Mouse (Mus musculus): ENCODE measurements around the gene Gpr3. TPM values are rescaled to one million over a fixed set of nuclear protein-coding genes. Genes with fewer than 3 reads are reported as not detected.
A peak's percentile ranks its signal among the peaks of the same experiment; 100 is the strongest.

The Gpr3 gene
- polyA plus RNA-seq, 1 experiment from 2014 or later, result 0.27 TPM

DNA sequence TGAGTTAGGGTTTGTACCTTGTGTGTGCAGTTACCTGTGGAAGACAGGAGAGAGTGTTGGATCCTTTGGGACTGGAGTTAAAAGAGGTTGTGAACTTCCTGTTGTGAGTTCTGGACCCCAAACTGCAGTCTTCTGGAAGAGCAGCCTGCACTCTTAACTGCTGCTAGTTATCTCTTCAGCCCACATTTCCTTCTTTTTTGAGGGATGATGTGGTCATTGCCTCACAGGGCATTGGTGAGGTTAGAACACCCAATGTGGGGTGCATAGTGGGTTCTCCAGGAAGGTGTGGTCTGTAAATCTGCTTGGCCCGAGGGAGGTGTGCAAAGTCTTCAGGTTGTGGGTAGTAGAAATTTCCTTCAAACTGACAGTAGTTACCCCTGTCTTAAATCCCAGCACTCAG is 32.0 kb upstream of the Gpr3 start:
- no peaks in the 10 kb centered on the region for H3K36me3 ChIP-seq (replicated peaks)
- no peak for DNase-seq (ENCODE audit: extremely low spot score, low spot score)
- peaks cover 31% of the 10 kb centered on the region for H3K4me1 ChIP-seq
- WGBS, result 82% methylated on average over 1 of the region's 1 CpGs
- H3K27me3 ChIP-seq (ENCODE audit: poor library complexity, severe bottlenecking), result peaks cover 98% of the 10 kb centered on the region
- H3K9me3 ChIP-seq, result no peaks in the 10 kb centered on the region
- no peak overlapping the region for H3K27ac ChIP-seq
- no peak overlapping the region for H3K4me3 ChIP-seq

DNA sequence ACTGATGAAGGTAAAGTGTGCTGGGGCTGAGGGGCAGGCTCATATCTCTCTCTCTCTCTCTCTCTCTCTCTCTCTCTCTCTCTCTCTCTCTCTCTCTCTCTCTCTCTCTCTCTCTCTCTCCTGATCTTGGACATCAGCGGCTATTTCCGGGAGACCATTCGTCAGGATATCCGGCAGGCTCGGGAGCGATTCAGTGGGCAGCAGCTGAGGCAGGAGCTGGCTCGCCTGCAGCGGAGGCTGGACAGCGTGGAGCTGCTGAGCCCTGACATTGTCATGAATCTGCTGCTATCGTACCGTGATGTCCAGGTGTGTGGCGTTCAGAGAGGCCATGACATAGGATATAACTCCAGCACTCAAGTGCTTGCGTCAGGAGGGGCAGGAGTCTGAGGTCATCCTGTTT is 31.2 kb upstream of the Gpr3 start:
- peaks cover 98% of the 10 kb centered on the region for H3K27me3 ChIP-seq (ENCODE audit: poor library complexity, severe bottlenecking)
- 69% methylated on average over 13 of the region's 13 CpGs for WGBS
- no peak overlapping the region for H3K27ac ChIP-seq
- peaks cover 31% of the 10 kb centered on the region for H3K4me1 ChIP-seq
- no peaks in the 10 kb centered on the region for H3K36me3 ChIP-seq (replicated peaks)
- no peak for DNase-seq (ENCODE audit: extremely low spot score, low spot score)
- H3K9me3 ChIP-seq, result no peaks in the 10 kb centered on the region
- H3K4me3 ChIP-seq, result no peak overlapping the region

DNA sequence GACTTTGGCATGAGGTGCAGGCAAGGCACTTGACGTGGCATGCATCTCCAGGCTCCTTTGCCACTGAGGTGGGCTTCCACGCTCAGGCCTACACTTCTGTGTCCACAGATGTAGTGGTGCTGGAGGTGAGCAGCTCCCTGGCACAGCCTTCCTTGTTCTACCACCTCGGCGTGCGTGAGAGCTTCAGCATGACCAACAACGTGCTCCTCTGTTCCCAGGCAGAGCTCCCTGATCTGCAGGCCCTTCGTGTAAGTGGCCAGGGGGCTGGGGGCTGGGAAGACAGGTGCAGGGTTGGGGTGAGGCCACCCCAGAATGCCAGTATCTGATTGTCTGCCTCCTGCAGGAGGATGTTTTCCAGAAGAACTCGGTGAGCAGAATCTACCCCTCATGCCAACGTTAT is 30.4 kb upstream of the Gpr3 start:
- 54% methylated on average over 9 of the region's 9 CpGs for WGBS
- Histone ChIP-seq H3K4me3 (no peak overlapping the region), H3K36me3 (replicated peaks) (no peaks in the 10 kb centered on the region), H3K27ac (no peak overlapping the region), H3K4me1 (peaks cover 31% of the 10 kb centered on the region), H3K27me3 (ENCODE audit: poor library complexity, severe bottlenecking) (peaks cover 95% of the 10 kb centered on the region), H3K9me3 (no peaks in the 10 kb centered on the region)
- no peak for DNase-seq (ENCODE audit: extremely low spot score, low spot score)

DNA sequence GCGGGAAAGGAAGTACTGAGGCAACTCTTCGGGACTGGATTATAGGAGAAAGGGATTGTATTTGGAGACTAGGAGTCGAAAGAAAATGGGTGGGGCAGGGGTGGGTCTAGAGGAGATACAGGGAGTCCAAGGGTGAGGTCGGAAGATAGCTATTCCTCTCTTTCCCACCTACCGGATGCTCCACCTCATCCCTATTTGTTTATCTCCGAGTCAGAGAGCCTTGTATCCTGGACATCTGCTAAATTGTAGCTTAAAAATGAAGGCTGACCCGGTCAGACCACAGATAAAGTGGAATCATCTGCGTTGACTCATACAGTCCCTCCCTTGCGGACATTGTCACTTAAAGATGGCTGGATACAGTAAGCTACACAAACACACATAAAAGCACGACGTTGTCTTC is 29.6 kb upstream of the Gpr3 start:
- peaks cover 95% of the 10 kb centered on the region for H3K27me3 ChIP-seq (ENCODE audit: poor library complexity, severe bottlenecking)
- H3K4me3 ChIP-seq, result peak overlapping the region; percentile 70
- H3K9me3 ChIP-seq, result no peaks in the 10 kb centered on the region
- H3K27ac ChIP-seq, result no peak overlapping the region
- no peaks in the 10 kb centered on the region for H3K36me3 ChIP-seq (replicated peaks)
- H3K4me1 ChIP-seq, result peaks cover 31% of the 10 kb centered on the region
- no peak for DNase-seq (ENCODE audit: extremely low spot score, low spot score)
- 36% methylated on average over 11 of the region's 11 CpGs for WGBS

DNA sequence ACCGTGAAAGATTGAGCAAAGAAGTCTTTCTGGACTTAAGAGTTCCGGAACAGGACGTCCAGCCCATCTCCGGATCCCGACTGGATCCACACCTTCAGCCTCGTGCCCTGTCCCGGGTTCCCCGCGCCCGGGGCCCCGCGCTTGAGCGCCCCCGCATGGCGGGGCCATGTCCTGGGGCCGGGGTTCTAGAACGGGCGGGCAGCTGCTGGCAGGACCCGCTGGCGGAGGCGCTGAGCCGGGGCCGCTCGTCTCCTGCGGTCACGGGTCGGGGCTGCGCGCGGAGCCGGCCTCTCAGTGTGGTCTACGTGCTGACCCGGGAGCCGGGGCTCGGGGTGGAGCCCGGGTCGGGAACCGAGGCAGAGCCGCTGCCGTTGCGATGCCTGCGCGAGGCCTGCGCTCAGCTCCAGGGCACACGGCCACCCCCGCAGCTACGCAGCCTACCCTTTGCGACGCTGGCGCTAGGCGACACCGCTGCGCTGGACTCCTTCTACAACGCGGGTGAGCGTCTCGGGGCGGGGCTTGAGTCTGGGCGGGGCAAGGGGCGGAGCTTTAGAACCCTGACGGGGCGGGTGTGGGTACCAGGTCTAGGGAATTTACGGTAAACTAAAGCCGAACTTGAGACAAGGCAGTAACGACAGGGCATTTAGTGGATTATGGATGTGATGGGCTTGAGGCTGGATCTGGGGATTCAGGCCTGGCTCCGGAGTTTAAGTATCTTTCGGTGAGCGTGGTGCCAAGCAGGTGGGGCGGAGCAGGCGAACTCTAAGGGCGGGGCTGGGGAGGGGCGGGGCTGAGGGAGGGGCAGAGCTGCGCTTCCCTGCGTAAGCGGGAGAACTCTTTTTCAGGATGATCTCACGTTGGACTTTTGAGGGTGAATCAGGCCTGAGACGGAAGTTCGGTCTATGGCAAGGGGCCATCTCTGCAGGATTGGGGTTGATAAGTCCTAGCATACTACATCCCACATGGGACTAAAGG is 28.9 kb upstream of the Gpr3 start:
- H3K27ac ChIP-seq, result peak overlapping the region; percentile 83
- peaks cover 31% of the 10 kb centered on the region for H3K4me1 ChIP-seq
- H3K27me3 ChIP-seq (ENCODE audit: poor library complexity, severe bottlenecking), result peaks cover 91% of the 10 kb centered on the region
- peak; percentile 94 for DNase-seq (ENCODE audit: extremely low spot score, low spot score)
- H3K9me3 ChIP-seq, result no peaks in the 10 kb centered on the region
- peak overlapping the region; percentile 70 for H3K4me3 ChIP-seq
- no peaks in the 10 kb centered on the region for H3K36me3 ChIP-seq (replicated peaks)
- under 1% methylated on average over 78 of the region's 78 CpGs for WGBS

DNA sequence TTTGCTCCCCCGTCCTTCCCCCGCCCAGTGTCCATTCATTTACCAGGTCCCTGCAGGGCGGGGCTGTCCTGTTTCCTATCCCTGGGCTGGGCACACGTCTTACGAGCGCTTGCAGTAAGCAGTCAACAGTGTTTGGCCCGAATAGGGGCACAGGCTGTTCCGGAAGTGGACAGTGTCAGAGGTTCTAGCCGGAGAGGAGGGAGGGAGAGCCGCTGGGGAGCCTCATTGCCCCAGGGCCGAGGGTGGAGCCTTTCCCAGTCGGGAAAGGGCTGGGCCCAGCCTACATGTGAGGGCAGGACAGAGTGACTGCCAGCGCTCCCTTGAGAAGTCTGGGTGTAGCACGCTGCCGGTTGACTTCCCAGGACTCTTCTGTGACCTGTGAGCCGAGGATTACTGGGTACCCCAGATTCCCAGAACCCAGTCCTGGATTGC is 28.2 kb upstream of the Gpr3 start, which contains the start of gene Map3k6:
Gene Map3k6, plus strand, starts transcription at position 329 of the 432 bp plus-strand sequence.
- H3K36me3 ChIP-seq (replicated peaks), result no peaks in the 10 kb centered on the region
- 4% methylated on average over 16 of the region's 16 CpGs for WGBS
- peaks cover 89% of the 10 kb centered on the region for H3K27me3 ChIP-seq (ENCODE audit: poor library complexity, severe bottlenecking)
- no peaks in the 10 kb centered on the region for H3K9me3 ChIP-seq
- H3K27ac ChIP-seq, result peak within 1 kb of the TSS; percentile 83
- peak; percentile 49 for DNase-seq (ENCODE audit: extremely low spot score, low spot score)
- H3K4me3 ChIP-seq, result peak within 1 kb of the TSS; percentile 70
- peaks cover 31% of the 10 kb centered on the region for H3K4me1 ChIP-seq

DNA sequence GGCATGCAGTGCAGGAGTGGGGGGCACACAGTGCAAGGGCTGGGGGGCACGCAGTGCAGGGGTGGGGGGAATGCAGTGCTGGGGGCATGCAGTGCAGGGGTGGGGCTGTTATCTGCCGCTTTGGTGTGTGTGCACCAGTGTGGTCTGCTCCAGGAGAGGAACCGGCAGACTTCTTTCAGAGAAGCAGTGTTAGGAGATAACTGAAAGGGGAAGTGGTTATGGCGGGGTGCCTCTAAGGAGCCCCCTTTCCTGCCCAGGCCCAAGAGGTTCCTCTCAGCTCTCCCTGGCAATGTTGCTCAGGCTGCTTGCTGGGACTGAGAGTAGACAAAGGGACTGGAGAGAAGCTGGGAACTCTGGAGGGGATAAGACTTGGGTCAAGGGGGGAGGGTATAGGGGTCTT is 25.6 kb upstream of the Gpr3 start:
- Histone ChIP-seq H3K27me3 (ENCODE audit: poor library complexity, severe bottlenecking) (peaks cover 63% of the 10 kb centered on the region), H3K36me3 (replicated peaks) (no peaks in the 10 kb centered on the region), H3K4me3 (no peak overlapping the region), H3K9me3 (no peaks in the 10 kb centered on the region), H3K4me1 (peaks cover 22% of the 10 kb centered on the region), H3K27ac (no peak overlapping the region)
- no peak for DNase-seq (ENCODE audit: extremely low spot score, low spot score)
- WGBS, result 89% methylated on average over 4 of the region's 4 CpGs

DNA sequence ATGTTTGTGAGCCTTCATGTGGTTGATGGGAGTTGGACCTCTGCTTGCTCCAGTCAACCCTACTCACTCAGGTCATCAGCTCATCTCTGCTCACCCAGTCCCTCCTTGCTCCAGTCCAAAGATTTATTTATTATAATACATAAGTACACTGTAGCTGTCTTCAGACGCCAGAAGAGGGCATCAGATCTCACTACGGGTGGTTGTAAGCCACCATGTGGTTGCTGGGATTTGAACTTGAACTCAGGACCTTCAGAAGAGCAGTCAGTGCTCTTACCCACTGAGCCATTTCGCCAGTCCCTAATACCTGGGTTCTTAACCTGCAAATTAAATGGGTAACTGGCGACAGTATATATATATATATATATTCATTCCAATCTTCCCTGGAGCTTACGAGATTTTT is 23.1 kb upstream of the Gpr3 start:
- 0 out of 2 replicates have a peak, but pooled peaks cover 5% of the 10 kb centered on the region for H3K9me3 ChIP-seq
- peaks cover 40% of the 10 kb centered on the region for H3K27me3 ChIP-seq (ENCODE audit: poor library complexity, severe bottlenecking)
- no peak for DNase-seq (ENCODE audit: extremely low spot score, low spot score)
- no peak overlapping the region for H3K27ac ChIP-seq
- no peak overlapping the region for H3K4me3 ChIP-seq
- WGBS, result 85% methylated on average over 5 of the region's 5 CpGs
- H3K36me3 ChIP-seq (replicated peaks), result no peaks in the 10 kb centered on the region
- H3K4me1 ChIP-seq, result peaks cover 3% of the 10 kb centered on the region

DNA sequence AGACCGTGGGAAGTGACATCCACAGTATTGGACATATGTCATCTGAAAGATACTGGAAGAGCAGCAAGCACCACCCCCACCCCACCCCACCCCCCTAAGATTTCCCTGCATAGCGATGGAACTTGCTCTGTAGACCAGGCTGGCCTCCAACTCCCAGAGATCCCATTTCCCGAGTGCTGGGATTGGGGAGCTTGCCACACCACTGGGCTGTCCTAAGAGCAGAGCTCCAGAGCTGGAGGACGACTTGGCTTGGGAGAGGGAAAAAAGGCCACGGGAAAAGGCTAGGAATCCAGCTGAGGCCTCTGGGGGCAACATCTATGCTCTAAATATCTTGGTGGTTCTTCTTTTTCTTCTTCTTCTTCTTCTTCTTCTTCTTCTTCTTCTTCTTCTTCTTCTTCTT is 22.4 kb upstream of the Gpr3 start:
- H3K27ac ChIP-seq, result no peak overlapping the region
- 67% methylated on average over 5 of the region's 5 CpGs for WGBS
- H3K36me3 ChIP-seq (replicated peaks), result no peaks in the 10 kb centered on the region
- H3K4me1 ChIP-seq, result peaks cover 3% of the 10 kb centered on the region
- no peak for DNase-seq (ENCODE audit: extremely low spot score, low spot score)
- peaks cover 34% of the 10 kb centered on the region for H3K27me3 ChIP-seq (ENCODE audit: poor library complexity, severe bottlenecking)
- 0 out of 2 replicates have a peak, but pooled peaks cover 5% of the 10 kb centered on the region for H3K9me3 ChIP-seq
- no peak overlapping the region for H3K4me3 ChIP-seq

DNA sequence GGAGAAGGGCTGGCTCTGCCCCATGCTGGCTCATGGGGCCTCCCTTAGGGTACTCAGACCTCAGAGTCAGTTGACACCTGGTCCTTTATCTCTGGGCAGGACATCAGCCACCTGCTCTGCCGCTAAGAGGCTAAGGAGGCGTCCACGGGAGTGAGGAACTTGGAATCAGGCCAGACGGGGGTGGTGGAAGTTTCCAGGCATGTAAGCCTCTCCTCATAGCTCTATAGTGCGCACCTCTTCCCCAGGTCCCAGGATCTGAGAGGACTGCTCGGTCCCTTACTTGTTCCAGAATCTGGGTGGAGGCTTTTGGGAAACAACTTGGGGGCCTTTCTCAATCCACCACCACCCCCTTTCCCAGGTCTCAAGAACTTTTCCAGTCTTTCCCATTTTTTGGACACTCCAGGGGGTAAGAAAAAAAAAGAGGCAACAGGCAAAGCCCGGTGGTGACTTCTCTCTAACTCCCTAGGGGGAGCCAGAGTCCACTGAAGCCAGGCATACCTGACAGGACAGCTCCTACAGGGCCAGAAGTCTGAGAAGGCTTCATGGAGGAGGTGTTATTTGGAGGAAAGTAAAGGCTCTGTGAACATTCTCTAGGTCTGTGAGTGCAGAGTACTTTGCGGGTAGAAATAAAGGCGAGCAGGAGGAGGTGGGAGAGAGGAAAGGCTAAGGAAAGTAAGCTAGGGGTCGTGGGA is 21.1 kb upstream of the Gpr3 start:
- 41% methylated on average over 10 of the region's 10 CpGs for WGBS
- no peak for DNase-seq (ENCODE audit: extremely low spot score, low spot score)
- H3K4me3 ChIP-seq, result no peak overlapping the region
- peaks cover 8% of the 10 kb centered on the region for H3K4me1 ChIP-seq
- H3K36me3 ChIP-seq (replicated peaks), result no peaks in the 10 kb centered on the region
- no peak overlapping the region for H3K27ac ChIP-seq
- H3K9me3 ChIP-seq, result 0 out of 2 replicates have a peak, but pooled peaks cover 5% of the 10 kb centered on the region
- H3K27me3 ChIP-seq (ENCODE audit: poor library complexity, severe bottlenecking), result peaks cover 20% of the 10 kb centered on the region

DNA sequence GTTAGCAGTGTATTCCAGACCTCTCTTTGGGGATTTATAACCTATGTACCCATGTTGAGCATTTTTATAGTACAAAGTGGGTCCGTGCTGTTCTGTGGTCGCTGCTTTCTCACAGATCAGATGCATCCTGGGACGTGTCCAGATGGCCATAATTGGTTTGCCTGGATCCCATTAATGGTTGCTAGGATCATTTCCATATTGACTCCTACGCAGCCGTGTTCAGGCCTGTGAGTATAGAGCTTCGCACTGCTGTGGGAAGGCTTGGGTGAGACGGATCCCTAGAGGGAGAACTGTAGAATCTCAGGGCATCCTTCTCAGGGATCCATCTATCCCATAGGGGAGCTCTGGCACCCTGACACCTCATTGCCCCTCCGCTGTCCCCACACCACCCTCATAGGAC is 17.2 kb upstream of the Gpr3 start:
- no peaks in the 10 kb centered on the region; the same call in 1 of the 2 replicates for H3K27me3 ChIP-seq (ENCODE audit: poor library complexity, severe bottlenecking)
- no peak for DNase-seq (ENCODE audit: extremely low spot score, low spot score)
- no peaks in the 10 kb centered on the region for H3K36me3 ChIP-seq (replicated peaks)
- no peak overlapping the region for H3K4me3 ChIP-seq
- peaks cover 11% of the 10 kb centered on the region for H3K4me1 ChIP-seq
- 0 out of 2 replicates have a peak, but pooled peaks cover 5% of the 10 kb centered on the region for H3K9me3 ChIP-seq
- 65% methylated on average over 8 of the region's 8 CpGs for WGBS
- peak overlapping the region; percentile 40; the same call in 1 of the 2 replicates for H3K27ac ChIP-seq

DNA sequence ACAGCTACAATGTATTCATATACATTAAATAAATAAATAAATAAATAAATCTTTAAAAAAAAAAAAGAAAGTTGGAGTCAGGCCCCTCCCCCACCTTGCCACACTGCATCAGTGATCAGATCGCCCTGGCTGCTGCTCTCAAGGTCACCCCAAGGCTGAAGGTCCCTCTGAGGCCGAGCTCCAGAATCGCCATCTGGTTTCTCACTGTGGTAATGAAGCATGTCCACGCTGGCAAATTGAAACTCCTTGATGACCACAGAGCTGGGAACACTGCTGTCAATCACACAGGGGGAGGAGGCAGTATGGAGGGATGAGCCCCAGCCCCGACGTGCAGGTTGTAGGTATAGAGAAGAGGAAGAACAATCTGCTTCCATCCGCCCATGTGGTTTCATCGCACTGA is 15.3 kb upstream of the Gpr3 start:
- Histone ChIP-seq H3K27me3 (ENCODE audit: poor library complexity, severe bottlenecking) (peaks cover 16% of the 10 kb centered on the region), H3K4me3 (no peak overlapping the region), H3K9me3 (0 out of 2 replicates have a peak, but pooled peaks cover 5% of the 10 kb centered on the region), H3K36me3 (replicated peaks) (no peaks in the 10 kb centered on the region), H3K27ac (no peak overlapping the region), H3K4me1 (peaks cover 29% of the 10 kb centered on the region)
- no peak for DNase-seq (ENCODE audit: extremely low spot score, low spot score)
- WGBS, result 71% methylated on average over 8 of the region's 8 CpGs

DNA sequence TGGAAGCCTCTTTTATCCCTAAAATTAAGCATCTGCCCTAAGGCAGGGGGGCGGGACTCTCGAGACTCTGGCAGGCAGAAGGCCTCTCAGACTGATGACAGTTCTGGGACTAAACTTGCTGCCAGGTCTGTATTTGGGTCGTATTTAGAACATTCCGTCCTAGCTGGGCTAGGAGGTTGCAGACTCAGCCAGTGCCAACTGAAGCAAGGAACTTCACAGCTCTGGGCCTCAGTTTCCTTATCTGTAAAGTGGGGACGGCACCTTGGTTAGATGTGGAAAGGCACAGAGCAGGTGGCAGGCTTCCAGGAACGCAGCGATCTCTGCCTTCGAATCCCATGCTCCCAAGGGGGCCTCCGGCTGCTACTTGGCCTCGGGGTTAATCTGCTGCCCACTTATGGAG is 13.7 kb upstream of the Gpr3 start:
- WGBS, result 81% methylated on average over 10 of the region's 10 CpGs

More for the DNA sequence above, 13.7 kb upstream of the Gpr3 start:
- H3K4me3 ChIP-seq, result no peak overlapping the region
- no peaks in the 10 kb centered on the region for H3K9me3 ChIP-seq
- peaks cover 36% of the 10 kb centered on the region for H3K4me1 ChIP-seq
- no peak overlapping the region for H3K27ac ChIP-seq
- no peaks in the 10 kb centered on the region for H3K36me3 ChIP-seq (replicated peaks)
- no peak for DNase-seq (ENCODE audit: extremely low spot score, low spot score)
- H3K27me3 ChIP-seq (ENCODE audit: poor library complexity, severe bottlenecking), result peaks cover 31% of the 10 kb centered on the region
